Mouse (Mus musculus) monocyte, adult 2 months (primary cell): ENCODE data around the gene Ube2dnl1.

ENCODE experiments used
- DNase-seq, 2 experiments: peaks; one replicate each; pipeline ENCODE4 v3.0.0; 2022; ENCODE audit warnings: low spot score in 2 of 2, low read depth in 1 of 2

The Ube2dnl1 gene

GRCm38 (mm10) chrX:114904712-114905111, at the start of gene Ube2dnl1:
TSS of gene Ube2dnl1 (plus strand) at chrX:114905012.
- DNase-seq: no peak

- no peak for DNase-seq
Measured at GRCm38 (mm10) chrX:114895489-114895888, 9.3 kb upstream of the Ube2dnl1 start.

GRCm38 (mm10) chrX:114897506-114897905, 7.3 kb upstream of the Ube2dnl1 start:
- no peak for DNase-seq

- no peak for DNase-seq
Measured at GRCm38 (mm10) chrX:114903391-114903790, 1.4 kb upstream of the Ube2dnl1 start.

GRCm38 (mm10) chrX:114907282-114907681, 2.5 kb downstream of the Ube2dnl1 start, which contains the start of gene Ube2dnl2:
TSS of gene Ube2dnl2 (plus strand) at chrX:114907582.
- no peak for DNase-seq

- no peak for DNase-seq
Measured at GRCm38 (mm10) chrX:114955066-114955465, 50.3 kb downstream of the Ube2dnl1 start.
